Mouse (Mus musculus) bone marrow macrophage, adult 2 months (primary cell): ENCODE data around the gene Cbr2.

Experiments used
- CTCF ChIP-seq: IDR thresholded peaks from 2 replicates; pipeline ENCODE4 v1.5.1; 2012; ENCODE audit warnings: low read depth, mild to moderate bottlenecking, low read length, moderate library complexity
- POLR2A ChIP-seq: IDR thresholded peaks from 2 replicates; pipeline ENCODE4 v1.6.1; 2012; ENCODE audit warnings: mild to moderate bottlenecking, low read depth, low read length, borderline replicate concordance

DNA sequence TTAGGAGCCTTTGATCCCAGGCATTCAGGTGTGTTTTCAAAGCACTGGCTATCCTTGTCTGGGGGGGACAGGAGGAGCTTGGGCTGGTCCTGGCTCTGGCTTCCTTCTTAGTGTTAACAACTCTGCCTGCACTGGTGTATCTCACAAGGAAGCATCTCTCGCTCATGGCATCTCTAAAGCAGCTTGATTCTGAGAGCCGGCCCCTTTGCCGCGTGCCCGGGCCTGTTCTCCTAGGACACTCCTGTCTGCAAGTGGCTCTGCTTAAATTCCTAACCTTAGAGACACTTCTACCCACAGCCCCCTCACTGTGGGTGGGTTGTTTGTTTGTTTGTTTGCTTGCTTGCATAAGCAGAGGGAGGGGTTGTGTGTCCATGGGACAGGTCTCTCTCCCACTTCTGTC lies 23.9 kb downstream of the Cbr2 start:
- TF ChIP-seq POLR2A (no peak), CTCF (no peak)
